Mouse (Mus musculus) liver, postnatal 0 days (tissue): ENCODE measurements around the gene Ocrl. TPM values are rescaled to one million over a fixed set of nuclear protein-coding genes. Genes with fewer than 3 reads are reported as not detected.

Experiments
- ATAC-seq: fragments of 200-750 bp; cut with Nextera tagmentation; 2 replicates; pipeline ENCODE4 v1.8.0; 2017; ENCODE audit warnings: mild to moderate bottlenecking, moderate library complexity
- DNase-seq: peaks from one replicate; pipeline ENCODE4 v3.0.0-alpha.2; 2016
- H3K27ac ChIP-seq: fragments of 300-500 bp; sonication (generic); 2 replicates; pipeline ENCODE4 v1.5.1; 2014; ENCODE audit warnings: antibody characterized with exemption, moderate library complexity, mild to moderate bottlenecking, low read depth
- H3K27me3 ChIP-seq: fragments of 300-500 bp; sonication (generic); 2 replicates; pipeline ENCODE4 v1.6.1; 2014; ENCODE audit warnings: low read length, control low read depth, mixed read lengths; ENCODE audit not compliant: insufficient read depth
- H3K36me3 ChIP-seq: fragments of 300-500 bp; sonication (generic); replicated peaks from 2 replicates; pipeline ENCODE4 v1.6.1; 2014; ENCODE audit warnings: mild to moderate bottlenecking, control low read depth, low read length, moderate library complexity, mixed read lengths; ENCODE audit not compliant: insufficient read depth
- H3K4me1 ChIP-seq: fragments of 300-500 bp; sonication (generic); 2 replicates; pipeline ENCODE4 v1.6.1; 2014; ENCODE audit warnings: antibody characterized with exemption, mild to moderate bottlenecking, control low read depth; ENCODE audit not compliant: insufficient read depth
- H3K4me2 ChIP-seq: fragments of 300-500 bp; sonication (generic); 2 replicates; pipeline ENCODE4 v1.6.1; 2014; ENCODE audit warnings: low read depth, mild to moderate bottlenecking, low read length, moderate library complexity, mixed read lengths
- H3K4me3 ChIP-seq: fragments of 300-500 bp; sonication (generic); 2 replicates; pipeline ENCODE4 v1.5.1; 2014; ENCODE audit warnings: low read depth, low read length
- H3K9ac ChIP-seq: fragments of 300-500 bp; sonication (generic); replicated peaks from 2 replicates; pipeline ENCODE4 v1.6.1; 2014; ENCODE audit warnings: mild to moderate bottlenecking, moderate library complexity
- H3K9me3 ChIP-seq: fragments of 300-500 bp; sonication (generic); 2 replicates; pipeline ENCODE4 v1.6.1; 2016; ENCODE audit warnings: mild to moderate bottlenecking, control low read depth, low read length, mixed read lengths
- CTCF ChIP-seq: sonication (generic); IDR thresholded peaks from 2 replicates; pipeline ENCODE4 v1.5.1; 2016; ENCODE audit warnings: antibody characterized with exemption, low read depth
- EP300 ChIP-seq: IDR thresholded peaks from 2 replicates; pipeline ENCODE4 v1.6.1; 2016; ENCODE audit warnings: antibody characterized with exemption, low read depth, mild to moderate bottlenecking
- WGBS: fragments of 180-500 bp; shearing (Covaris S2); extraction: QIAGEN DNeasy Blood & Tissue Kit; methylation state at CpG from one replicate; pipeline ENCODE4 v1.1.7; 2014; ENCODE audit not compliant: insufficient replicate concordance; 5-methylcytosine and 5-hydroxymethylcytosine counted together
- polyA plus RNA-seq: library from polyadenylated mRNA; unstranded; fragments of >200 nt; fragmentation: Nextera tagmentation; extraction: Ambion mirVana; gene quantifications from 2 replicates; pipeline ENCODE4 v1.2.1, GENCODE M21; 2015

Gene Ocrl
- polyA plus RNA-seq, 1 experiment from 2014 or later, result 2.5 TPM

DNA sequence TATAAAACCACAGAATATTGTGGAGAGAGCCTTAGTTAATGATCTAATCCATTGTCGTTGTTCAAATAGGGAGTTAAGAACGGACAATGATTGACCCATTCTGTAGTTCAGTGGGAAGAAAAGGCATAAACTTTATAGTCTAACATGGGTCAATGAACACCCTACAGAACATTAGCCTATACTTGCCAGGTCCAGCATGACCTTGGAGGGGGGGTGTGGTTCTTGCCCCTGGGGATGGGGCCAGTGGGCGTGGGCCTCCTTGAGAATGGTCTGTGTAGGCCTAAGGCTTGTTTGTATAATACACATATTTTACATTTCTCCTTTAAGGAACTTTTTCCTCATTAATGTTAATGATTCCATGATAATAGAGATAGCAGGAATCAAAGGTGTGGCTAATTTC is 58.7 kb downstream of the Ocrl start:
- H3K9me3 ChIP-seq, result no peaks in the 10 kb centered on the region
- H3K36me3 ChIP-seq, result no peaks in the 10 kb centered on the region
- no peaks in the 10 kb centered on the region for H3K4me1 ChIP-seq
- ATAC-seq (no peak), DNase-seq (no peak)
- H3K9ac ChIP-seq, result no peak overlapping the region
- TF ChIP-seq CTCF, result no peak
- TF ChIP-seq EP300, result no peak
- H3K27me3 ChIP-seq, result no peaks in the 10 kb centered on the region
- 82% methylated on average over 3 of the region's 3 CpGs for WGBS
- H3K4me3 ChIP-seq, result no peak overlapping the region
- H3K4me2 ChIP-seq, result no peak overlapping the region
- H3K27ac ChIP-seq, result no peak overlapping the region

DNA sequence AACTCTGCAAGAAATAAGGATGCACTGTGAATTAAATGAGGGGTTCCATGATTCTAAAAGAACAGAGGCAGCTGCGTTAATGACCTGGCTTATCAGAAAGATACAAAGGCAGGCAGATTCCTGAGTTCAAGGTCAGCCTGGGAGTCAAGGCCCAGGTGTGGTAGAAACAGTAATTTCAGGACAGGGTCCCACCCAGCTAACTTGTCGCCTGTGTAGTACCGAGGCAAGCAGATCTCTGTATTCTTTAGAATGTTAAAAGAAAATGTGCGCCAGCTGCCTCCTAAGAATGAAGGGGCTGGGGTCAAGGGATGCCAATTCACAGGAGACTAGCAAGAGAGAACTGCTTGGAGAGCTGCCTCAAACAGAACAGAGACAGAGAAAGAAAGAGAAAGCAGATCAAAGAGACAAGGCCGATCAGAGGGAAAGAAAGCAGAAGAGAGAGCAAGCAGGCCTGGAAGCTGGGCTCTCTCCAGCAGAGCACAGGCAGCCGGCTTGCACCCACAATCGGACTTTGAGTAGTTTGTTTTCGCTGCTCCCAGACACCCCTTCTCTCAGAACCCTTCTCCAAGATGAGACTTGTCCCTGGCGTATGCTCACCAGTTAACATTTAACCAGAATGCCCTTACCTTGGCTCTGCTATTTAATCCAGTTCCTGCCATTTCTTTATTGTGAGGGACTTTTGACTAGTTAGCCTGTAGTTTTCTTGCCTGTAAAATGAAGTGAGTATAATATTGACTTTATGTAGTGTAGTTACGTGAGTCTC is 59.4 kb downstream of the Ocrl start:
- Histone ChIP-seq H3K4me2 (no peak overlapping the region), H3K27ac (no peak overlapping the region), H3K9ac (no peak overlapping the region), H3K4me3 (no peak overlapping the region), H3K4me1 (no peaks in the 10 kb centered on the region), H3K27me3 (no peaks in the 10 kb centered on the region), H3K9me3 (no peaks in the 10 kb centered on the region), H3K36me3 (no peaks in the 10 kb centered on the region)
- WGBS, result 54% methylated on average over 10 of the region's 10 CpGs
- no peak for TF ChIP-seq EP300
- no peak for TF ChIP-seq CTCF
- ATAC-seq, result no peak
- DNase-seq, result no peak

DNA sequence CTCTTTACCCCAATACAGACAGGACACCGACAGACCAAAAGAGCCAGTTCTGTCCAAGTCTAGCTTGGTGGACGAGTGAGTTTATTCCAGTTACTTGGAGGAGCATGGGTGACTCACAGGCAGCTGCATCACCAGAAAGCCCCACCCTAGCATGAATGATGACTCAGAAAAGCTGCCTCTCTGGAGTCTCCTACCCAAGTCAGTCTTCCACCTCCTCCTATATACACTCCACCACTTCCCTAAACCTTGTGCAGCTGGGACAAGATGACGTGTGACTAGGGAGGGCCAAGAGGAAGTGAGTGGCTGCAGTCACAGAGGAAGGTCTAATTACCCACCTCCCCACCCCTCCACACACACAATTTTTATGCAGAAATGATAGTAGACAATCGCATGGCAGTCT is 64.4 kb downstream of the Ocrl start:
- peak; percentile 56 for ATAC-seq

DNA sequence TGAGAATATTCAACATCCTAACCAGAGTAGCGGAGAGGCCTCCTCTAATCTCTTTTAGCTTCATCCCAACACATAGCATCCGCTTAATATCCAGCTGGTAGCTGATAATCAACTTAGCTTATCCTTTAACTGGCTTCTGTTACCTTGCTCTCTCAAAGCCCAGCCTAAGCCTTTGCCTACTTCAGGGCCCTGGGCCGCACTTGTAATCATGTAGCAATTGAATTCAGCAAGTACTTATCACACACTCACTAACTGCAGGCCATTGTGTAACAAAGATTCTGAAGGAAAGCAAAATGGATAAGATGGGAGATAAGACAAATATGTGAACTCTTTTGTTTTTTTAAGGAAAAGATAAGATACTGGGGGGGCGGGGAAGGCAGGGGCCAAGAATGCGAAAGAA is 64.9 kb downstream of the Ocrl start:
- Histone ChIP-seq H3K27ac (no peak overlapping the region), H3K27me3 (no peaks in the 10 kb centered on the region), H3K9ac (no peak overlapping the region), H3K36me3 (no peaks in the 10 kb centered on the region), H3K4me3 (no peak overlapping the region), H3K4me2 (no peak overlapping the region), H3K4me1 (no peaks in the 10 kb centered on the region), H3K9me3 (no peaks in the 10 kb centered on the region)
- DNase-seq (no peak), ATAC-seq (no peak)
- WGBS, result 70% methylated on average over 5 of the region's 5 CpGs
- TF ChIP-seq EP300, result no peak
- no peak for TF ChIP-seq CTCF

More for the DNA sequence above, 64.4 kb downstream of the Ocrl start:
- H3K9ac ChIP-seq, result no peak overlapping the region
- H3K4me3 ChIP-seq, result no peak overlapping the region
- H3K9me3 ChIP-seq, result no peaks in the 10 kb centered on the region
- no peak overlapping the region for H3K27ac ChIP-seq
- no peaks in the 10 kb centered on the region for H3K36me3 ChIP-seq
- no peak overlapping the region for H3K4me2 ChIP-seq
- DNase-seq, result no peak
- H3K27me3 ChIP-seq, result no peaks in the 10 kb centered on the region
- TF ChIP-seq EP300, result no peak
- no peak for TF ChIP-seq CTCF
- 48% methylated on average over 4 of the region's 4 CpGs for WGBS
- no peaks in the 10 kb centered on the region for H3K4me1 ChIP-seq

DNA sequence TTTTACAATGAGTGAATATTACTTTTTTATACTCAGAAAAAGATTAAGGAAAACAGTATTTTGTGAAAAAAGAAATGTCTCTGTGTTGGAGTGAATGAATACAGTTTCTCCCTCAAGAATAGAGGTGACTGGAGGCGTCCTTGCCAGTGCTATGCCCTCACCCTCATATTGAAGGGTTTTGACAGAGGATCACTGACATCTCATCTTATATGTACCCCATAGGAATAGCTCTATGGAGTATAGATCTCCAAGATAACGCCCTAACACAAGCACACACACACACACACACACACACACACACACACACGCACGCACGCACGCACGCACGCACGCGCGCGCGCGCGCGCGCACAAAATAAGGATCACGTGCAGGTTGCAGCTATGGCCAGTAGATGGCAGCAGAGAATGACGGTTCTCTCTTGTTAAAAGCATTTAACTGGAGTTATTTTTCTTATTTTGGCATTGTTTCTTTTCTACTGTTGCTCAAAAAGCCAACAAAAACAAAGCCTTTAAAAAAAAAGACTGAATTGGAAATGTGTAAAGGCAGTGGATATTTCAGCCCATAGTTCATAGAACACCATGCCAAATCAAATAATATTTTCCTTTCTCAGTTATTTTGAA is 72.9 kb downstream of the Ocrl start:
- Histone ChIP-seq H3K36me3 (no peaks in the 10 kb centered on the region), H3K4me1 (no peaks in the 10 kb centered on the region), H3K27me3 (0 out of 2 replicates have a peak, but pooled peaks cover 5% of the 10 kb centered on the region), H3K4me3 (no peak overlapping the region), H3K9ac (no peak overlapping the region), H3K27ac (no peak overlapping the region), H3K9me3 (no peaks in the 10 kb centered on the region), H3K4me2 (peak overlapping the region; percentile 36; the same call in 1 of the 2 replicates)
- ATAC-seq, result no peak
- TF ChIP-seq EP300 (no peak), CTCF (peak; percentile 66)
- peak; percentile 38 for DNase-seq
- 13% methylated on average over 19 of the region's 19 CpGs for WGBS

DNA sequence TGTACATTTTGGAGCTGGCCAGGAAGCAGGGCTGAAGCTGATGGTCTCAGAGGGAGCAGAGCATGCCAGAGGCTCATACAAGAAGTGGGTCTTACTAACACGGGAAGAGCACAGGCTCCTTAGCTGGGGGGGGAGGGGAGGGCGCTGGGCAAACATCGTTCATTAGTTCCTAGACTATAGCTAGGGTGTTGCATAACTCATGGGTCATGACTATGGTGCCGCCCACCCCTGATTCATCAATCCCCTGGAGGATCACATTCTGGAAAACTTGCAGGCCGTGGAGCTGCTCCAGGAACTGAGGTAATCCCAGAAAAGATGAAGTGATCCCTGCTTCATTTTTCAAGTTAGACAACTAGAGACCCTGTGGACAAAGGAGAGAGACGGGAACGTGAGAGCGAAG is 75.8 kb downstream of the Ocrl start:
- 68% methylated on average over 8 of the region's 8 CpGs for WGBS
- DNase-seq, result no peak
- TF ChIP-seq CTCF, result no peak
- TF ChIP-seq EP300, result no peak
- Histone ChIP-seq H3K36me3 (no peaks in the 10 kb centered on the region), H3K4me3 (no peak overlapping the region), H3K4me1 (no peaks in the 10 kb centered on the region), H3K9ac (no peak overlapping the region), H3K9me3 (no peaks in the 10 kb centered on the region), H3K4me2 (no peak overlapping the region), H3K27ac (no peak overlapping the region), H3K27me3 (0 out of 2 replicates have a peak, but pooled peaks cover 7% of the 10 kb centered on the region)
- no peak for ATAC-seq
